Mouse (Mus musculus): ENCODE data around the gene Ppp1r21. TPM values are rescaled to one million over a fixed set of nuclear protein-coding genes. Genes with fewer than 3 reads are reported as not detected.
A peak's percentile ranks its signal among the peaks of the same experiment; 100 is the strongest.

The Ppp1r21 gene
- total RNA-seq, 2 experiments from 2014 or later = 39.7 to 64.5 TPM

DNA sequence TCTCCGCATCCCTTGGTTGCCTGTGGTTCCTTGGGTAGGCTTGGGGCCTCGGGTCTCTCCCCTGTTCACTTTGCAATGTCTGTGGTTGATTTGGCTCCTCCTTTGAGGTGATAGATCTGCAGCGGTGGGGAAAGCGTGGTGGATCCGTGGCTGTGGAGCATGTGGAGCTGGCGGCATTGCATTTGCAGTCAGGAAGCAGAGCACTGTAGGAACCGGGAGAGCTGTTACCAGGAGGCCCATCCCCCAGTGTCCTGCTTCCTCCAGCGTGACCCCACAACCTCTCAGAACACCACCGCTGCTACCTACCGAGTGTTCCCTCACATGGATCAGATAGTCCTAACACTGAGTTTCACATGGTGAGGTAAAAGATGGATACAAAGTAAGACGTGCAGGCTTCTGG, 40.9 kb downstream of the Ppp1r21 start:
- no peak for DNase-seq

DNA sequence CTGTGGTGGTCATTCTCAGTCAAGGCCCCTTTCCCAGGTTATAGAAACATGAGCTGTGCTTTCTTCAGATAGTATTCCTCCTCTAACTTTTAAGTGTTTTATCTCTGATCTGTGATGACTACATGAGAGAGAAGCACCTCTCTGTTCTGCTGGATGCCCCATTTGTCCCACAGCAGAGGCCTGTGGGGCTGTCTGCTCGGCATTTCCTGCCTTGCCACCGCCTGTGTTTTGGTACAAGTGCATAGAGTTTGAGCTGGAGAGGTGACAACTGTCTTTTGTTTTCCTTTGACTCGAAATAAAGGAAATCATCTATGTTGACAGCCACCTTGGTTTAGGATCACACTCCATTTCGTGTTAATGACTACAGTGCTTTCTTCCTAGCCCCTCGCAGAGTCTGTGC, 44.9 kb downstream of the Ppp1r21 start:
- DNase-seq = no peak

DNA sequence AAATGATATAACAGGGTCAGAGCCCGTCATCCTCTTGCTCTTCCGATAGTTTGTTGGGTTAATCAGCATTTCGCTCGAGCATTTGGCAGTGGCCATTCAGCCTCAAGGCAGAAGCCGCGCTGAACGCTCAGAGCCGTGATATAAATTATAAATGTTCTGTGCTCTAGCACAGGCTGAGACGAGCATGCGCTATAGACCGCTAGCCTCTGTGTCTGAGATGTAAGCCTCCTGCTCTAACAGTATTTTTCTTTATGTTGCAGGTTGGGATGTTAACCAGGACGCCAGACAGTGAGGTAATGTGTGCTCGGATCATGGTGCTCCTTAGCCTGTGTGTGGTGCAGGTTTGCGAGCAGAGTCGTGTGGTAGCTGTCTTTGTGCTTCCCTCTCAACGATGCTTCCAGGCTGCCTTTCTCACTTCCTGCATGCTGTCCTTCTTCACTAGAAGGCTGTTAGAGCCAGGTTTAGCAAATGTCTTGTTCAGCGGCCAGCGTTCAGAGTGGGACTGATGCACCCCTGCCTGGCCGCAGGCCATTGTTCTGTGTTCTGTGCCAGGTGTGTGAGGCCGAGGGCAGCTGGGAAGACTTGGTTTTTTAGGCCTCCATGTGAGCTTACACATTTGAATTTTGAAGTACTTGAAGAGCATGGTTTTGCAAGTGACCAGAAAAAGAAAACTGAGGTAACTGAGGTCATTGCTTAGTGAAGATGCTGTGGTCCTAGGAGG, 48.8 kb downstream of the Ppp1r21 start:
- DNase-seq = no peak

DNA sequence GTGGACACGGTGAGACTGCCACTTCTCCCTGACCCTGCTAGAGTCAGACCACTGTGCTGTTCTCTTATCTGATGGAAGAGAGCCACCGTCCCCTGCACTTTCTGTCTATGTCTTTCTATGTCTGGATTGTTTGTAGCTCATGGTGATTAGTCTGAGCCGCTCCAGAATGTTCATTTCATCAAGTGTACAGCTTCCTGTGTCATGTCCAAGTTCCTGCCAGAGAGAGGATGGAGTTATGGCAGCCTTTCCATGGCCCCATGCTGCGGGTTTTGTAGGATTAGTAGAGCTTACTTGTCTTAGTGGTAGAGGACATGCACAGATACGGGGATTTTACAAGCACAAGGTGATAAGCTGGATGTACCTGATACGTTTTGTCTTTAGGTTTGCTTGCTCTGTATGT, 50.6 kb downstream of the Ppp1r21 start:
- no peak for DNase-seq

DNA sequence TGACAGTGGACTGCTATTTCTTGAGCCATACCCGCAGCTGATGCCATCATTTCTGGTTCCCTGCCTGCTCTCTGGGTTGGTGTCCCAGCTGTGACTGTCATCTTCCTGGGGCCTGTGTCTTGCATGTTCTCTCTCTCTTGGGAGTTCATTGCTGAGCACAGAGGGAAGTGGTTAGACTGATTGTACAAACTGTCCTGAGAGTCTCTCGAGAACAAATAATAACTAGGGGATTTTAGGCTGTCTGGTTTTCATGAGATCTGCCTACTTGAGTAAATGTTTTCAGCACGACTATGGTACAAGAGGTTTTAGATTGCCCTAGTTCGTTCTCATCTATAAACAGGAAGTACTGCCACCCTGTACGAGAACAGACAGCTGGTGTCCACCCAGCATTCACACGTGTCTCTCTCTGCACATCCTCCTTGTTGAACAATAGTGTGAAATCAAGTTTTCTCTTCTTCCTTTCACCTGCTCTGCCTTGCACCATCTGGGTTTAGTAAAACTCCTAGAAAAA, 51.6 kb downstream of the Ppp1r21 start:
- DNase-seq = no peak

DNA sequence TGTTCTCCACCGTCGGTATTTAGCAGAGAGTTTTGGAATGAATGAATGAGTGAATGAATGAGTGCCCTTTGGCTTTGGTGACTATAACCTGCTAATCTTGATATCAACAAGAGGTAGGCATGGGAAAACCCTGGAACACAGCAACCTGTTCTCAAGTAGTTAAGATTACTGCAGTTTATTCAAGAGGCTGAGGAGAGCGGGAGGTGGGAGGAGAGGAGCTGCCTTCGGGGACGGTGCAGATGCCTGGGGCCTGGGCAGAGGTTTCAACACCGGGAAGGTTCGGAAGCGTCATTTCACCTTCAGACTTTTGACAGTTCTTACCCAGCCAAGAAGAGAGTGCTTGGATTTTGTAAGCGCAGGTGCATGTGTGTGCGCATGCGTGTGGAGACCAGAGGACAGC, 53.1 kb downstream of the Ppp1r21 start:
- no peak for DNase-seq

DNA sequence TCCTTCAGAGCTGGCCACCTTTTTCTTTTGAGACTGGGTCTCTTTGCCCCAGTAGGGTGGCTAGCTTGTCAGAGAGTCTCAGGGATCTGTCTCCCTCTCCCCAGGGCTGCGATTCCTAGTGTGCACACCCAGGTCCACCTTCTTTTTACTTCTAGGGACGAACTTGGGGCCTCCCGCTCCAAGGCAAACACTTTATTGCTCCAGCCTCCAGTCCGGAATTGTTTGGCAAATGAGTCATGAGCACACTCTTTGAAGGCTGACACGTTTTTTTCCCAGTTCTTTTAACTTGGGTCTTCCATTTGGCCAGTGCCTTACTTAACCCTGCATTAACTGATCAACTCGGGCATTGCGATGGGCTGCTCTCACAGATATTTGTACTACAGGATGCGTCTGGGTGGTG, 53.5 kb downstream of the Ppp1r21 start:
- no peak for DNase-seq

DNA sequence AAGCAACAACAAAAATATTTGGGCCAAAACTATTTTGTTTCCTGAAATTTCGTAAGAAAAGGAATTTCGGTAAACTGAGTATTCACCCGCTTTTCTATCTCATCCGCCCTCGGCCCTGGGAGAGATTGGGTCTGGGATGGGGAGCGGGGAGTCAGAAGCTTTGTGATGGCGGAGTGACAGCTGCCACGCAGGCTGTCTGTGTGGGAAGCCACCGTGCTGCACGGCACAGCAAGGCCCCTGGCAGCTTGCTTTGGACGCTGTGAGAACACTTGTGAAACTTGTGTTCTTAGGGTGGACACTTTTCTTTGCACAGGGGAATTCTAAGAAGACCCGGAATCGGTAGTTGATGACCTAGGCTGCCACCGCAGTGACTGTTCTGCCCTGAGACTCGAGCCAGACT, 57.5 kb downstream of the Ppp1r21 start:
- no peak for DNase-seq

DNA sequence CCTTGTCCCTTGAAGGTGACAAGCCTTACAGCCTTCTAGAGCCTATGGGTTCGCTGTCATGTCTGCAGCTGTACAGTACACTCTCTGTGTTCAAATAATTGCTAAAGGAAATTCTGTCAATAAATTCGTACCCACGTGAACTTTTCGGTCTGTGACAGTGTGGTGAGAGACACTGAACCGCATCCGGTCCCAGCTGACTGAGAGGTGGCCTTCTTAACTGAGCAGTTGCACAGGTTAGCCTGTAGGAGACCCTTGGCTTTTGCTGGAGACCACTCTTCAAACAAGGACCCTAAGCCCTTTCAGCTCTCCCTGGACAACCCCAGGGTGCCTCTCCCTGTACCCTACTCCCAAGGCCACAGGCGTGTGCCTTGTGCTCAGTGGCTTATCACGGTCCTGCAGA, 58.3 kb downstream of the Ppp1r21 start:
- no peak for DNase-seq

DNA sequence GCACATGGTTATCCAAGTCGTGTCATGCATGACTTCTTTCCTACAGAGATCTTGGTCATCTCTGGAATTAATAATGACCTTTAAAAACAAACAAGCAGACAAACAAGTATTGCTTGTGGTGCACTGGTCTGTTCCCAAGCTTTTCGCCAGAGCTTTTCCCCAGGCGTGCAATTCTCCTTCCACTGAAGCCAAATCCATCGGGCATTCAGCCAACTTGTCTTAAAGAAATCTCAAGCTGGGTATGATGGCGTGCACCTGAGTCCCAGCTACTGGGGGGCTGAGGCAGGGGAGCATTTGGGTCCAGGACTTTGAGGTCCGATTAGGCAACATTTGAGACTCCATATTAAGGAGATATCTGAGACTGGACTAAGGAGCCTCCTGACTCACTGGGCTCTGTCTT, 60.3 kb downstream of the Ppp1r21 start:
- no peak for DNase-seq

DNA sequence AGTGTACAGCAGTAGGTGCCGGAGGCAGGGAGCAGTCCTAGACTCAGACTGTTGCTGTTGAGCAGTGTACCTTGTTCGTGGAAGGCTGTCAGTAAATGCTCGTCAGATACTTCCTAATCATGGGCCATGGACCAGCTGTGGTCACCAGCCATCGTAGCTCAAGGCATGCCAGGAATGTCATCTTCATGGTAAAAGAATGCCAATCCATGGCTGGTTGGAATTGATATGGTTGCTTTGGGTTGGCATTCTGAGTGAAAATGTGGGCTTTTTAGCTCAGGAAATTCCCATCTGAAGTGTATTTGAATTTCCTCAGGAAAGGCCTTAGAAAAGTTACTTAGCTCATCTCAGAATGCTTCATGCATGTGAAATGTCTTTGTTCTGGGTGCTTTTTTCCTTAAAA, 65.2 kb downstream of the Ppp1r21 start:
- no peak for DNase-seq

DNA sequence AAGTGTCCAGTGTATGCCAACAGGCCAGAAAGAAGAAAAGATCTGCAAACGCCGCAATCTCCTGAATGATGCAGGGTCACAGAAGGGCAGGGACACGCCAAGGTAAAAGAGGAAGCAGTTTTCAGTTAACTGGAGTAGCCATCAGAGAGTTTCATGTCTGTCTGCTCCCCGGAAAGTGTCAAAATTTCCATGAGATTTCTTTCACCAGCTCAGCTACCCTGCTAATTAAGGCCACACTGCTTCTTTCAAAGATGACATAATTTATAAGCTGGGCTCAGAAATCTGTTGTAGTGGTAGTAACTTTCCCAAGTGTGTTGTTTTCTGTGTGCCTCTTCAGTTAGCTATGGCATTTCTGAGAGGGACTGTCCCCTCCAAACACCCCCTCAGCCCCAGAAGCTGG, 66.2 kb downstream of the Ppp1r21 start:
- no peak for DNase-seq

DNA sequence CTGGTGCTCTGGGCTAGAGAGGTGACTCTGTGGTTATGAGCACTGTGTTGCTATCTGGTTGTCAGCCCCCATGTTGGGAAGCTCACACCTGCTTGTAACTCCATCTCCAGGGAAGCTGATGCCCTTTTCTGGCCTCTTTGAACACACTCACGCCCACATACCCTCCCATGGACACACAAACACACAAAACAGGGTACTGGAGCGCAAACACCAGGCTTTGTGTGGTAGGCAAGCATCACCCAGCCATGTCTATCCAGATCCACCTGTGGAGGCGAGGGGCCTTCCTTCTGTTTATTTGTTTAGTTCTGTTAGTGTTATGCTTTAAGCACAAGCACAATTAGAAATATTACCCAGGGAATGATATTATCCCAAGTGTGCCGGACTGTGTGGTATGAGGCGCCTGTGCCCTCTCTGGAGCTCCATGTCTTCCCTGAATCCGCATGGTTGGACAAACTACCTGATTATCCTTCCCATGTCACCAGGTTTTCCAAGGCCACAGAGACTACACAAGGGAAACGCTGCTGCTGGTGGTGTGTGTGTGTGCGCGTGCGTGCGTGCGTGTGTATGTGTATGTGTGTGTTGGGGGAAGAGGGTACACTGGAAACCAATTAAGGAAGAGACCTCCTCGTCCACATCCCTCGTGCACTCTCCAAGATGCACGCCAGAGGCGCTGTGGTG, 66.8 kb downstream of the Ppp1r21 start:
- DNase-seq = no peak

DNA sequence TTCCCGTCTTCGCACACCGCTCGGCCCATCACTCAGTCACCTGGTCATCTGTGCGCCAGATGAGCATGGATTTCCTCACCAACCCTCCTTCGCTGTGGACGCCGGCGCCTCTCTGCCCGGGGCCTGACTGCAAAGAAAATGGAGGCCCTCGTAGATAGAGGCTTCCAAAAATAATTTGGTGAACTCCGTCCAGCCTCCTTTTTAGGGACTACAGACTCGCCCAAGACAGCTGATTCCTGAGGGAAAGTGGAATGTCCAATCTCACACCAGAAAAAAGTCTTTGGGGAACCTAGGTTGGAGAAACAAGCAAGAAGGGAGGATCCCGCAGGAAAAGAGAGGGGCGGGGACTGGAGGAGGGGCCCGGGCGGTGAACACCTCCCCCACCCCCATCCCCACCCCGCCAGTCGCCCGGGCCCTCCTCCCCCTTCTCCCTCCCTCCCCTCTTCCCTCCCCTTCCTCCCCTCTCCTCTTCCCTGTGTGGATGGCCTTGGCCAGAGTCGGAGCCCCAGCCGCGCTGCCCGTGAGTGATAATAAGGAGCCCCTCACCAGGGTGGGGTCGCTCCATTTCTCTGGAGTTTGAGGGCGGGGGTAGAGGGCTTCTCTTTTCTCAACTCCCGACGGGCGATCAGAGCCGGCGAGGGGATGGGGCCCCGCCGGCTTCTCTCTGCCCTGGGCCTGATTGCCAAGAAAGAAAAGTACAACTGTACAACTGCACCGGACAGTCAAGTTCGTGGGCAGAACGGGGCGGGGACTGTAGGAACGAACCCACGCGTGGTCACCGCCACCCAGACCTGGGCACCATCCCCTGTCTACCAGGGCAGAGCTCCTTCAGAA, 67.5 kb downstream of the Ppp1r21 start, which contains the start of gene Ston1:
Gene Ston1 (plus strand): TSS at position 463 of the 834 bp plus-strand sequence.
- peak; percentile 79 to 85 for DNase-seq

DNA sequence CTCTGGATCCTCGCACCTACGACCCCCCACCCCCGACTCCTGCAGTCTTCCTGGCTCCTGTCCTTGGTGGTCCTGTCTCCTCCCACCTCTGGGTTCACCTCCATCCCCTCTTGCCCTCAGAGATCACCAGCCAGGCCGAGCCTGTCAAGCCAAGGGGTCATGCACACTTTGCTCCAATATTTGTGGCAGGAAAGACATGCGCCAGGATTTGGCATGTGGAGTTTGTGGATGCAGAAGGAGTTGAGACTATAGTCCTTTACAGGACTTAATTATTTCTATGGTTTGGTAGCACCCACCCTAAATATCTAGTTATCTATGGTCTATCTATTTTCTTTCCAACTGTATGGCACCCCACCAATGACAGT, 68.1 kb downstream of the Ppp1r21 start:
- DNase-seq = no peak

DNA sequence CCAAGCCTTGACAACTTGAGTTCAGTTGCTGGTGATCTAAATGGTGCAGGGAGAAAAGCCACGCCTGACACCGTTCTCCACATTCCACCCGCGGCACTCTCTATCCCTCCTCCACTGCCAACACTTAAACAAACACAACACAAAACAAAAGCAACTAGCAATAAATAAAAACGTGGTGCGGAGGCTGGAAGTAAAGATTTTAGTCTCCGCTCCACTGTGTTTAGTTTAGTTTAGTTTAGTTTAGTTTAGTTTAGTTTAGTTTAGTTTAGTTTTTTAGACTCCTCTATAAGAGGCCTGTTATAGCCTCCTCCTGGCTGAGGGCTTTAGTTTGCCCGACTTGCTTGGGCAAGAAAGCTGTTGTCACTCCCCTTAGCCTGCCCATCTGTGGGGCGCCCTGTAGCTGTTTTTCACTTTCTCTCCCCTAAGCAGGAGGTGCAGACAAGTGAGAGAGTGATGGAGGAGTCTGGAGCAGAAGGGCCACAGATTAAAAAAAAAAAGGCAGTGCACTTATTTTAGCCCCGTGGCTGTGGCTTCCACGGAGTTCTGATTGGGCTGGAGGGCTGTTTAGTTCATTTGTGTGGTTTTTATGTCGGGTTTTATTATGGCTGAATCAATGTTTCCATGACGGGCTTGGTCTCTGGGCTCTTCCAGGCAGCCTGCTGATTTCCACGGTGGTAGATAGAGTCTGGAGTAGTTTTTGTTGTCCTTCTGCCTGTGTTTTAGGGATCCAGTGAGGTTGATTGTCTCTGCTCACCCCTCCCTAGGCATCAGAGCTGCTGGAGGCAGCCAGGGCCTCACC, 68.9 kb downstream of the Ppp1r21 start:
- no peak for DNase-seq

DNA sequence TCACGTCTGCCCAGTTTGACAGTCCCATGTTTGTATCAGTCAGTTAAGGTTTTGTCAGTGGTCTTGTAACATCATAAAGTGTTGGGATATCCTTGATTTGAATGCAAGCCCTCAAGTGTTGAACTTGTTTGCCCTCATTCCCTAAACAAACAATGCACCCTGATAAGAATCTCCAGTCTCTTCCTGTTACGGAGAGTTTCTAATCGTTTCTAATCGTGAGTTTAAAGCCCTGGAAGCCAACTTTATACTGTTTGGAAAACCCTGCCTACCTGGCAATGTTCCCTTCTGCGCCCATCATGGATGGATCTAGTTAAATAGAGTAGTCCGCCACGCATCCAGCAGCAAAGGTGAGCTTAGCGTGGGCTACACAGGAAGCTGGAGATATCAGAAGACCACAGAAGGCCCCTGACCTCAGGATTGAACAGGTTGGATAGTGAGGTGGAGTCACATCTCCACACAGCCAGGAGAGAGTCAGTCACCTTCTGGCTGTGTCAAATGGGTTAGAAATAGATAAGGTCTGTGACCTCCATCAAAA, 70.6 kb downstream of the Ppp1r21 start:
- DNase-seq = no peak

DNA sequence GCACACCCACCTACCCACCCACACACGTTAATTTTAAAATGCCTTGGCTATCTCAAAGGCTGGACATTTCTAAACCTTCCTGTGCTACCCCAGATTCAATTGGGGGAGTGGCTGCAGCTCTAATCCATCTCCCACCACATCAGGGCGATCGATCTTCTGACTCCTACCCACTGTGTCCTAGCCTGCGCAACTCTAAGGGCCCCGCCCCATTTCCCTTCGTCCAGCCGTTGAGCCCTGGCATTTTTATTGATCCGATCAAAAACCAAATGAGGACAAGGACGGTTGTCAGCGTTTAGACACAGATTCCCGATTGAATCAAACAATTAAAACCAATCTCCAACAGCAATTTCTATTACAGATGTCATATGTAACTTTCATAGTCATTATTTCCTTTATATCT, 74.0 kb downstream of the Ppp1r21 start:
- no peak for DNase-seq

DNA sequence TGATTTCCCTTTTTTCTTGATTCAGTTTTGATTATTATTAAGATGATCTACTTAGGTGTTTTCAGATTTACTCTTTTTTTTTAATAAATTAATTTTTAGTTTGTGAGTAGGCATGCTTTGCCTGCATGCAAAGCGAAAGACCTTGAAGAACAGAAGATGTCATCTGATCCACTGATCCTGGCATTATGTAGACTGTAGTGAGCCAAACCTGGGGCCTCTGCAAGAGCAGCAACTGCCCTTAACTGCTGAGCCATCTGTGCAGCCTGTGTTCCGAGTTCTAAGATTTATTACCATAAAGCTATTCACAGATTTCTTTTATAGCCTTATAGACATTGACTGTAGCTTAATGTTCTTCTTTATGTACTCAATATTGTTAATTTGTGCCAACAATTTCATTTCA, 76.1 kb downstream of the Ppp1r21 start:
- DNase-seq = no peak

DNA sequence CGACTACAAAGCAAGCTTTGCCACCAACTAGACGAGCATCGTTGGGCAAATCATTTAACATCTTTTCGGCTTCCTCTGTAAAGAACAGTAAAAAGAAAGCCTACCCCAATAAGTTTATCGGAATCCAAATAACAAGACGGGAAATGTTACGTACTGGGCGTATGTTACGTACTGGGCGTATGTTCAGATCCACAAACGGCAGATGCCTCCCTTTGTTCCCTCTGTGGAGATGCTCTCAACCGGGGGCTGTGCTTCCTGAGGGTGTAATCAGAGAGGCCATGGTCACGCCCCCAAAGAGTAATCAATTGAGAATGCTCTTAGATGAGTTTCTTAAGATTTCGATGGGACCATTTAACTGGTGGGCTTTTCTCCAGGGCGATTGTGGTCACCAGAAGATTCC, 79.4 kb downstream of the Ppp1r21 start:
- no peak for DNase-seq

DNA sequence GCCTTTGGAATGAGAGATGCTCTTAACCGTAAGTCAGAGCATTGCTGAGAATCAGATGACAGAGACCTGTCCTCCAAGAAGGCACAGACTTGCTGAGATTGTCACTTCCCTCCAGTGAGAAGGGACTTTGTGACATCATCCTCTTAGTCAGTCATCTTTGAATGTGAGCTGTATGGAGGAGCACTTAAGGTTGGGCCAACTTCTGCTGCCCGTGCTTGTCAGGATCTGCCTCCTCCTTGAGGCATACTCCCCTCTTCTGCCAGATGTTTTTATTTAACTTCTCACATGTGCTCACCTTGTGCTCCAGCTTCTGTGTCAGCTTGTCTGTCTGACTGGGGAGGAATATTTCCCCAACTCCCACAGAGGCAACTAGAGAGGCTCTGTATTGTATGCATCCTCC, 81.1 kb downstream of the Ppp1r21 start:
- DNase-seq = no peak

DNA sequence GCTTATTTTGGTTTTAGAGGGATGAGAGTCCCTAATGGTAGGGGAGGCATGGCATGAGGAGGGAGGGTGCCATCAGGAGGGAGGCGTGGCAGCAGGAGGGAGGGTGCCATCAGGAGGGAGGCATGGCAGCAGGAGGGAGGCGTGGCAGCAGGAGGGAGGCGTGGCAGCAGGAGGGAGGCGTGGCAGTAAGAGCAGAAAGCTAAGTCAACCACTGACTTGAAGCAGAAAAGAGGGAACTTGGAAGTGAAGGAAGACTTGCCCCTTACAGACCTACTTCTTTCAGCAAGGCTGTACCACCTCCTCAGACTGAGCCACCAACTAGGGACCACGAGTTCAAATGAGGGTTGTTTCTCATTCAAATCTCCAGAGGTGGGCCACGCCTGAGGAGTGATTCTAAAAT, 83.3 kb downstream of the Ppp1r21 start:
- DNase-seq = no peak
